Mouse (Mus musculus) adrenal gland, postnatal 36 days (tissue): Measurements from ENCODE around the gene Mllt11. TPM values are rescaled to one million over a fixed set of nuclear protein-coding genes. Genes with fewer than 3 reads are reported as not detected.
A peak's percentile ranks its signal among the peaks of the same experiment; 100 is the strongest.

Experiments used
- DNase-seq, 2 experiments: peaks; one replicate each; pipeline ENCODE4 v3.0.0; 2021; ENCODE audit warnings: mixed read lengths in 1 of 2
- total RNA-seq, 2 experiments: library from RNA; stranded (reverse); gene quantifications; 2 replicates each; pipeline ENCODE4 v1.2.3; 2021

Mllt11 gene
- total RNA-seq, 2 experiments from 2014 or later, result 6.9 to 10.9 TPM

DNA sequence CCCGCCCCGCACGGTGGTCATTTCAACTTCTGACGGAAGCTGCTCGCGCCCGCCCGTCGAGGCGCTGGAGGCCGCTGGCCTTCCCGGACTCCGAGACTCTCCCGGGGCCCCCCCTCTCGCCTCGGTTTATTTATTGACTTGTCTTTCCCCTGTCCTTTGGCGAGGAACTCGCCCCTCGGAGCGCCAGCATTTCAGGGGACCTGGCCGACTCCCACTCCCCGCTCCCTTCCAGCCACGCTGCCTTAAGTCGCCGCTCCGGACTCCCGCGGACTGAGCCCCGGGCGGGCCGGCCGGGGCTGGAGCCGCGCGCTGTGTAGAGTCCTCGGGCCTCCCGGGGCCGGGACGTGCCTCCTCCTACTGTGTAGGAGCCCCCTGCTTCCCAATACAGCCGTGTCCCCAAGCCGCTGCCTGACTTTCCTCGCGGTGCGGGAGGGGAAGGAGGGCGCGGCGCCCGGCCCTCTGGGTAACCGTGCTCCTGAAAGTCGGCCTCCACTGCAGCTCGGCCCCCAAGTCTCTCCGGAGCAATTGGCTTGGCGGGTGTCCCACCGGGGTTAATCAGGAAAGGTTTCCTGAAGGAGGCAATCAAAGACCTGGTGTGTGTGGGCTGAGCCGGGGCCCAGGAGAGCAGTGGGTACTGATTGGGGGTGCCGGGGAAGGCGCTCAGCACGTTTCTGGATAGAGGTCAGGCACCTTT is 58.6 kb downstream of the Mllt11 start:
- DNase-seq, result peak; percentile 38 to 53

GRCm38 (mm10) chr3:95172526-95173255 is 59.3 kb downstream of the Mllt11 start:
- no peak for DNase-seq

DNA sequence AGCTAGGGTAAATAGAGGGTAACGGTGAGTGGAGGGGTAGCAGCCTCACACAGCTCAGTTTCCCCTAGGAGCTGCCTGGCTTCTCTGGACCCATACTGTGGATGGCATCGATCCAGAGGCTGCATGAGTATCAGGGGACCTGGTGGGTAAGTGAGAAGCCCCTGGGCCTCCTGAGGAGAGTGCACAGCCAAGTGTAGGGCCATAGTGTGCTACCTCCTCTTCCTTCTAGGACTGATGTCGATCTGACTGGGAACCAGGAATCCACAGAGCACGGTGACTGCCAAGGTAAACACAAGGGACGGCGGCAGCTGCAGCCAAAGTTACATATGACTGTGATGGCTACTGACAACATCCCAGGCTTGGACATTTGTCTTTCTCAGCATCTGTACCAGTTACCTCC is 60.9 kb downstream of the Mllt11 start:
- no peak for DNase-seq

GRCm38 (mm10) chr3:95169996-95170395 is 62.0 kb downstream of the Mllt11 start:
- no peak for DNase-seq

Other genes with a start within 250 kb of the Mllt11 start
- 10 to 100 TPM; 23.1 to 37.7 TPM for gene Zfp687, start 216.7 kb downstream of the Mllt11 start, total RNA-seq
- 100 to 1,000 TPM; 284 to 331 TPM for gene Psmd4, start 189.6 kb downstream of the Mllt11 start, total RNA-seq
- 10 to 100 TPM; 41.8 to 58.9 TPM for gene Pip5k1a, start 125.2 kb downstream of the Mllt11 start, total RNA-seq
- gene Vps72, start 121.1 kb downstream of the Mllt11 start, total RNA-seq, result 10 to 100 TPM; 56.1 to 63.3 TPM
- 1 to 10 TPM in 1 of 2 experiments, under 1 TPM in 1; 0.66 to 1.4 TPM for gene Tmod4, start 107.7 kb downstream of the Mllt11 start, total RNA-seq
- gene Scnm1, start 98.2 kb downstream of the Mllt11 start, total RNA-seq, result 10 to 100 TPM; 33.8 to 35.4 TPM
- 1 to 10 TPM; 8.3 to 9.7 TPM for gene Lysmd1, start 98.1 kb downstream of the Mllt11 start, total RNA-seq
- 1 to 10 TPM; 1.8 to 2.1 TPM for gene Tnfaip8l2, start 89.8 kb downstream of the Mllt11 start, total RNA-seq
- gene Sema6c, start 71.7 kb downstream of the Mllt11 start, total RNA-seq, result 1 to 10 TPM; 2.3 to 3.7 TPM
- gene Gabpb2, start 14.3 kb downstream of the Mllt11 start, total RNA-seq, result 10 to 100 TPM; 21.3 to 22.6 TPM
- 10 to 100 TPM; 86.9 to 94.8 TPM for gene Cdc42se1, start 3.4 kb downstream of the Mllt11 start, total RNA-seq
- under 1 TPM; 0.17 to 0.26 TPM for gene Gm128, start 9.4 kb upstream of the Mllt11 start, total RNA-seq
- under 1 TPM in 1 of 2 experiments, not detected in 1; 0.89 TPM for gene Bnipl, start 19.0 kb upstream of the Mllt11 start, total RNA-seq
- 100 to 1,000 TPM; 120 to 147 TPM for gene Mindy1, start 49.2 kb upstream of the Mllt11 start, total RNA-seq
- 10 to 100 TPM; 25.1 to 33.3 TPM for gene Prune1, start 49.9 kb upstream of the Mllt11 start, total RNA-seq
- gene Anxa9, start 75.0 kb upstream of the Mllt11 start, total RNA-seq, result 1 to 10 TPM; 1.1 to 3.3 TPM
- gene Cers2, start 82.6 kb upstream of the Mllt11 start, total RNA-seq, result 100 to 1,000 TPM; 239 to 254 TPM
- 10 to 100 TPM; 25.9 to 29.7 TPM for gene Setdb1, start 125.0 kb upstream of the Mllt11 start, total RNA-seq
- gene 4930558C23Rik, start 170.7 kb upstream of the Mllt11 start, total RNA-seq, result not detected
- 10 to 100 TPM; 63.5 to 68.0 TPM for gene Arnt, start 202.2 kb upstream of the Mllt11 start, total RNA-seq